Mouse (Mus musculus) testis, postnatal 10 days (tissue): Measurements from ENCODE around the gene Raly.
"Not testable (repeated sequence)": the region's sequence is repeated elsewhere in the genome, so short reads cannot be mapped to it uniquely, and the experiment has no call there.

Source experiments
- DNase-seq: peaks from one replicate; pipeline ENCODE4 v3.0.0; 2021; ENCODE audit warnings: low spot score

The Raly gene

DNA sequence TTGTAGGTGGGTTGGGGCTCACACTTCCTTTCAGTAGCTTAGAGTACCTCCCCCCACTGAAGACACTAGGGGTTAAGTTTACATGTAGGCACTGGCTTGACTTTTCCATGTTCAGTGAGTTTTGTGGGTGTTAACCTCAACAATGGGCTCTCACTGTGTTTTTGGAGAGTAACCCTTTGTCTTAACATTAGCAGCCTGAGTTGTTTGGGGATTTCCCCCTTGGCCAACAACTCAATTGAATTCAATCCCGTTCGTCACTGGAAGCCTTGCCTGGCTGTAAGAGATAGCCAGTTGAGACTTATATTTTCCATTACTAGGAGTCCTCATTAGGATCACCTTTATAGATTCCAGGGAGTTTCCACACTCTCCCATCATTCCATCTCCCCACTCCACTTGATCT lies 45.6 kb downstream of the Raly start:
- DNase-seq: no peak

DNA sequence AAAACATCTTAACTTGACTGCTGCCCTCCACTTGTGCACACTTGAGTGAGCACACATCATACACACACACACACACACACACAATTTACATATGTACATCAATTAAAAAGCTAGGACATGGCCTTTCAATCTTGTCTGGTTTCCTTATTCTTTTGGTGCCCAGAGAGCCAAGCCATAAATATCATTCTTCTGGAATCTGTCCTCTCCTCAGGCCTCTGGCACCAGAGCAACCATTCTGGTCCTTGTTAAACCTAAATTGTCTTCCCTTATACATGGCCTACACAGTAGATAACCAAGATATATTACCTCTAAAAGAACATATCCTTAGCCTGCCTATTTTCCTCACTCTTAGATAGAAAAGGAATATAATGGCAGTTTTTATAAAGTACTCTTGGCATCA lies 57.2 kb downstream of the Raly start:
- no peak for DNase-seq

DNA sequence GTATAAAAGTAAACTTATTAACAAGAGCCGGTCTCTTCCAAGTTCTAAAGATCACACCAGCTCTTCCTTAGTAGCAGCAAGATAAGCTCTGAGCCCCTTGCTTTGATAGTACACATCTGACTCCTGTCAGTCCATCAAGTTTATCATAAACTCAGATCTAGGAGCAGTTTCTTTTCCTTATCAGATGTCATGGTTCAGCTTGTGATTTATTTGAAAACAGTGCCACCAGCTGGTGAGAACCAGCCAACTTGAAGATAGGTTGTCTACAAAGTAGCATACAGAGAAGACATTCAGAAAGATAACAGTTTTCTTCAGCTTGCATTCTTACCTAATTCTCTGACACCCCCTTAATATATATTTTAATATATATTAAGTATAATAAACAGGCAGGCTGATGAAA lies 64.5 kb downstream of the Raly start:
- DNase-seq: peak; percentile 46

GRCm38 (mm10) chr2:154863672-154864071 lies 72.8 kb downstream of the Raly start:
- no peak for DNase-seq

DNA sequence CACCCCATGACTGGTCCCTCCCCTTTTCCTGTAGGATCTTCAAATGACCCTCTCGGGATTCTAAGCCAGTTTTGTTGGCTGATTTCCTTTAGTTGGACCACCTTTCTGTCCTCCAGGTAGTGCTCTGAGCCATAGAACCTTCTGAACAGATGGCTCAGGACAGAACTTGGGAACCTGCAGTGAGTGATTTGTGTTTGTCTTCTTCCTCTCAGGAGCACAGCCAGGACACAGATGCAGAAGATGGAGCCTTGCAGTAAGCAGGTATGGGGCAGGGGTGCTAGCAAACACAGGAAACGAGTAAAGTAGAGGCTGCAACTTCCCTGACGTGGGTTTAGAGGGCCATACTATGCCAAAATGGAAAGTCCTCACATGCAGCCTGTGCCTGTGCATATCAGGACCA lies 74.8 kb downstream of the Raly start:
- DNase-seq: no peak

DNA sequence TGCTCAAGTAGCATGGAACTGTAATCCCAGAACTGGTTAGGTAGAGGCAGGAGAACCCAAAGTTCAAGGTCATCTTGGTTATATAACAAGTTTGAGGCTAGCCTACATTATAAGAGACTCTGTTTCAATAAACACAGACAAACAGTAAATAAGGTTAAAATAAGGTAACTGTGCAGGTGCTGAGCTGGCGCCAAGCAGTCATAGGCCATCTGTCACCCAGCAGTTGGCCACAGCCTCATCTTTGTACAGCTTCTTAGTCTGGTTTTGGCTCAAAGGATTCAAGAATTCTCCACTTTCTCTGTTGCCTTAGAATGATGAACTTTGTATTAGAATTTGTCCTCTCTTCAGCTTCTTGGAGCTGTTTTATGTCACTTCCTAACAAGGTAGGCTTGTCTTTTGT lies 77.2 kb downstream of the Raly start:
- DNase-seq: no peak

- no peak for DNase-seq
These were observed 79.2 kb downstream of the Raly start for GRCm38 (mm10) chr2:154869954-154870641.

- no peak for DNase-seq
These were observed 85.7 kb downstream of the Raly start for GRCm38 (mm10) chr2:154876621-154877020.

GRCm38 (mm10) chr2:154891585-154891984 lies 100.7 kb downstream of the Raly start:
- no peak for DNase-seq

- peak; percentile 95 for DNase-seq
These were observed 101.5 kb downstream of the Raly start, which contains the start of gene Eif2s2 for GRCm38 (mm10) chr2:154892201-154893044. Gene Eif2s2 (minus strand): TSS chr2:154892935.

GRCm38 (mm10) chr2:154893045-154893385 lies 102.1 kb downstream of the Raly start:
- DNase-seq: no peak

DNA sequence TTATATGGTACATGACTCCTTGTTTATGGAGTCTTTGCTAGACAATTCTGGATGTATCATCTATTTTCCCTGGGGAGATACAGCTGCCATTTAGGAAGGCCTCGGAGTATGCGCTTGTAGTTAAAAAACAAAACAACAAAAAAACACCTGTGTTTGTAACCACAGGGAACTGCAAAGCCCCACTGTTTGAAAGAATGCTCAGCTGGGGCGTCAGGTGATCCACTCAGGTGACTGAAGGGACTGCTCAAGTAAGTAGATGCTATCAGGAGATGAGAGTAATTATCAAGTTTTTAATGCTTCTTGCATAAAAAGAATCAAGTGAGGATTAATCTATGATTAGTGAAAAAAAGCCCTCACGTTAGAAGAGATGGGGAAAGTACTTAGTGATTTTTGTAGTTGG lies 102.7 kb downstream of the Raly start:
- DNase-seq: no peak

DNA sequence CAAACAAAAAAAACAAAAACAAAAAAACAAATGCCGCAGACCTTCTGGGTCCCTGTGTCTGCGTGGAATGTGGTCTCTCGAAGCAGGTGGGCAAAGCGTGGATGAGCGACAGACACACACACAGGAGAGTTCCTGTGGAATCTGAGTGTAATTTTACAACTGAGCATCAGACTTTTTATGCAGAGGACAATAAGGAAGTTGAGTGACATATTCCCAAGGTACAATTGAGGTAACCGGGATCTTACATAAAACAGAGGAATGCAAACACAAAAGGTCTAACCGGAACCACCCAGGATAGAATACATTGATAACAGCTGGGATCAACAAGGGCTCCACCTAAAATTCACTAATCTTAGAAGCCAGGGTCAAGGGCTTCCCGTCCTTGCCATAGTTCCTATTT lies 108.1 kb downstream of the Raly start:
- DNase-seq: not testable (repeated sequence)

- DNase-seq: not testable (repeated sequence)
These were observed 108.5 kb downstream of the Raly start for GRCm38 (mm10) chr2:154899412-154899811.

GRCm38 (mm10) chr2:154902111-154902510 lies 111.2 kb downstream of the Raly start:
- DNase-seq: no peak

GRCm38 (mm10) chr2:154905796-154906195 lies 114.9 kb downstream of the Raly start:
- no peak for DNase-seq

- DNase-seq: not testable (repeated sequence)
These were observed 117.3 kb downstream of the Raly start for GRCm38 (mm10) chr2:154908223-154908622.

DNA sequence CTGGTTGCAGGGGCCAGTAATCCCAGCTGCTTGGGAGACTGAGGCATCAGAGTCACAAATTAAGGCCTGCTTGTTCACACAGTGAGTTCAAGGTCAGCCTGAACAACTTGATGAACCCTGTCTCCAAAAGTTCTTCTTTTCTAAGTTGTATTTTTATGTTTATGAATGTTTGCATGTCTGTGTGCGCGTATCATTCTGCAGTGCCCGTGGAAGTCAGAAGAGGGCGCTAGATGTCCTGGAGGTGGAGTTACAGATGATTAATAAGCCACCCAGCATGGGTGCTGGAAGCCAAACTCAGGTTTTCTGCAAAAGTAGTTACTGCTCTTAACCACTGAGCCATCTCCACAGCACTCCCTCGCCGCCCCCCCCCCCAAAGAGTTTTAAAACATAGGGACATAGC lies 118.9 kb downstream of the Raly start:
- DNase-seq: no peak

- DNase-seq: no peak
These were observed 125.1 kb downstream of the Raly start for GRCm38 (mm10) chr2:154915922-154916541.

DNA sequence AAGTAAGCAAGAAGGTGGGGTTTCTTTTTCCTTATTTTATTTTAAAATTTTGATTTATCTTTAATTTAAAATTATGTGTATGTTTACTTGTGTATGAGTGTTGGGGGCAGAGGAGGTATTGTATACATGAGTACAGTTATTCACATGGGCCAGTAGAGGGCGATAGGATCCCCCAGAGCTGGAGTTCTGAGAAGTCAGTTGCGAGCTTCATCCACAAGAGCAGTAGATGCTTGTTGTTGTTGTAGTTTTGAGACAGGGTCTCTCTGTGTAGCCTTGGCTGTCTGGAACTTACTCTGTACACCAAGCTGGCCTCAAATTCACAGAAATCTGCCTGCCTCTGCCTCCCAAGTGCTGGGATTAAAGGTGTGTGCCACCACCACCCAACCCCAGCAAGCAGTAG lies 125.7 kb downstream of the Raly start:
- no peak for DNase-seq
